Mouse (Mus musculus) brain, embryonic 14.5 days (tissue): ENCODE data around the gene Mmrn2.

Source experiments
- CTCF ChIP-seq: fragments of 200-500 bp; IDR thresholded peaks from 2 replicates; pipeline ENCODE4 v1.5.1; 2012; ENCODE audit warnings: inconsistent platforms, mild to moderate bottlenecking, moderate library complexity, borderline replicate concordance; ENCODE audit not compliant: insufficient read depth, insufficient read length; ENCODE audit errors: extremely low read depth
- POLR2A ChIP-seq: fragments of 200-500 bp; IDR thresholded peaks from 2 replicates; pipeline ENCODE4 v1.6.1; 2012; ENCODE audit warnings: mild to moderate bottlenecking, inconsistent platforms, borderline replicate concordance; ENCODE audit not compliant: poor library complexity, insufficient read depth, insufficient read length, severe bottlenecking; ENCODE audit errors: extremely low read depth

DNA sequence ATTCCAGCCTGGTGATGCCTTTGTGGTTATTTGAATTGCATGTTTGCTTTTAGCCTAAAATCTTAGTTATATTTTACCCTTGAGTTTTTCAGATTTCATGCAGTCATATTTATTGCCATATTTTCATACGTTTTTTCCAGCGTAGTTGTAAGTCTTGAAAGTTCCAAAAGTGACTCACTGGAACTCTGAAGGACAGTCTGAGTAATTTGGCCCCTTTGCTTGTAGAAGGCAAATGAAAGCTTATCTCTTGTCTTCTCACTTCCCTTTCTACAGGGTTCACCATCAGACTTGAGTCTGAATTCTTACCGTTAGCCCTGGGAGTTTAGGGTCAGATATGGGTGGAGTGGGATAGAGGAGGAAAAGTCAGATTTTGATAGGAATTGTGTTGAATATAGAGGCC, 48.7 kb upstream of the Mmrn2 start:
- TF ChIP-seq POLR2A: no peak
- TF ChIP-seq CTCF: no peak
